Mouse (Mus musculus) spleen, adult 2 months (tissue): Measurements from ENCODE around the gene Ddx17.

Experiments
- CTCF ChIP-seq: fragments of 200-500 bp; IDR thresholded peaks from 2 replicates; pipeline ENCODE4 v1.5.1; 2011; ENCODE audit warnings: mild to moderate bottlenecking, inconsistent platforms; ENCODE audit not compliant: insufficient read depth, insufficient read length, insufficient replicate concordance; ENCODE audit errors: extremely low read depth
- POLR2A ChIP-seq: fragments of 200-500 bp; IDR thresholded peaks from 2 replicates; pipeline ENCODE4 v1.6.1; 2011; ENCODE audit warnings: low read depth, low read length, inconsistent platforms

DNA sequence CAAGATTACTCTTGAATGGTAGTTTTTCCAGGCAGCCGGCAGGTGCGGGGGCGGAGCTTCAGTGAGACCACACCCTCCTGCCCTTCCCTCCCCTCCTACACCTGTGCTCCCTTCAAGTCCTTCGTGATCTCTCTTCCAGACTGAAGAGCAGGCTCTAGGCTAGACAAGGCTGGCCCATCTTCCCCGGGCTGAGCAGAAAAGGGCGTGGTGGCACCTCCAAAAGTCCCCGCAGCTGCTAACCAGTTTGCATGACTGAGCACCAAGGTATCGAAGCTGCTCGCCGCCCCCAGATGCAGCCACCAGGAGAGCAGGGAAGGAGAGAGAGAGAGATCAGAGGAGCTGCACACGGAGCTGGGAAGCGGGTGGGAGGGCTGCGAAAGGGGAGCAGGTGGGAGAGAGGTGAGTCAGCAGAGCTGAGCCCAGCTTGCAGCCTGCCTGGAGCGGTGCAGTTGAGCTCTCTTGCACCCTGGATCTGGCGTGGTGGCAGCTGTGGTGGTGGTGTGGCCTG, 65.3 kb downstream of the Ddx17 start:
- TF ChIP-seq CTCF (no peak), POLR2A (no peak)
